Mouse (Mus musculus) olfactory bulb, adult 2 months (tissue): ENCODE measurements around the gene Gm38392.

Experiments used
- CTCF ChIP-seq: fragments of 200-500 bp; IDR thresholded peaks from 2 replicates; pipeline ENCODE4 v1.5.1; 2012; ENCODE audit warnings: low read depth, mild to moderate bottlenecking, low read length, moderate library complexity; ENCODE audit not compliant: insufficient read depth
- POLR2A ChIP-seq: fragments of 200-500 bp; IDR thresholded peaks from 2 replicates; pipeline ENCODE4 v1.6.1; 2012; ENCODE audit warnings: mild to moderate bottlenecking, low read depth, low read length, moderate library complexity; ENCODE audit not compliant: insufficient read depth

- TF ChIP-seq CTCF (no peak), POLR2A (no peak)
Measured at GRCm38 (mm10) chr3:88280035-88280434, 7.0 kb downstream of the Gm38392 start.
